Mouse (Mus musculus): Measurements from ENCODE around the gene Ppp1r21. TPM values are rescaled to one million over a fixed set of nuclear protein-coding genes. Genes with fewer than 3 reads are reported as not detected.

Gene Ppp1r21
- polyA plus RNA-seq, 1 experiment: 0.13 TPM

DNA sequence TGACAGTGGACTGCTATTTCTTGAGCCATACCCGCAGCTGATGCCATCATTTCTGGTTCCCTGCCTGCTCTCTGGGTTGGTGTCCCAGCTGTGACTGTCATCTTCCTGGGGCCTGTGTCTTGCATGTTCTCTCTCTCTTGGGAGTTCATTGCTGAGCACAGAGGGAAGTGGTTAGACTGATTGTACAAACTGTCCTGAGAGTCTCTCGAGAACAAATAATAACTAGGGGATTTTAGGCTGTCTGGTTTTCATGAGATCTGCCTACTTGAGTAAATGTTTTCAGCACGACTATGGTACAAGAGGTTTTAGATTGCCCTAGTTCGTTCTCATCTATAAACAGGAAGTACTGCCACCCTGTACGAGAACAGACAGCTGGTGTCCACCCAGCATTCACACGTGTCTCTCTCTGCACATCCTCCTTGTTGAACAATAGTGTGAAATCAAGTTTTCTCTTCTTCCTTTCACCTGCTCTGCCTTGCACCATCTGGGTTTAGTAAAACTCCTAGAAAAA lies 51.6 kb downstream of the Ppp1r21 start:
- Histone ChIP-seq H3K4me1 (ENCODE audit: control insufficient read depth) (no peaks in the 10 kb centered on the region), H3K9me3 (ENCODE audit: control insufficient read depth, low read length) (no peaks in the 10 kb centered on the region; the same call in 1 of the 2 replicates), H3K36me3 (ENCODE audit: control insufficient read depth) (peaks cover 61% of the 10 kb centered on the region), H3K27me3 (ENCODE audit: control insufficient read depth) (no peaks in the 10 kb centered on the region), H3K4me3 (replicated peaks) (no peak overlapping the region)
- TF ChIP-seq TAL1 (IDR thresholded peaks at IDR 0.05; ENCODE audit: low read length): no peak
- TF ChIP-seq GATA1 (IDR thresholded peaks at IDR 0.05; ENCODE audit: low read length): no peak

- Histone ChIP-seq H3K27me3 (ENCODE audit: control insufficient read depth) (no peaks in the 10 kb centered on the region), H3K36me3 (ENCODE audit: control insufficient read depth) (peaks cover 57% of the 10 kb centered on the region), H3K9me3 (ENCODE audit: control insufficient read depth, low read length) (no peaks in the 10 kb centered on the region; the same call in 1 of the 2 replicates), H3K4me1 (ENCODE audit: control insufficient read depth) (no peaks in the 10 kb centered on the region), H3K4me3 (replicated peaks) (no peak overlapping the region)
- no peak for TF ChIP-seq GATA1 (IDR thresholded peaks at IDR 0.05; ENCODE audit: low read length)
- TF ChIP-seq TAL1 (IDR thresholded peaks at IDR 0.05; ENCODE audit: low read length): no peak
Measured at GRCm38 (mm10) chr17:88582999-88583398, 53.1 kb downstream of the Ppp1r21 start.

GRCm38 (mm10) chr17:88583411-88583810 lies 53.5 kb downstream of the Ppp1r21 start:
- TF ChIP-seq GATA1 (IDR thresholded peaks at IDR 0.05; ENCODE audit: low read length): no peak
- no peak for TF ChIP-seq TAL1 (IDR thresholded peaks at IDR 0.05; ENCODE audit: low read length)
- Histone ChIP-seq H3K4me3 (replicated peaks) (no peak overlapping the region), H3K4me1 (ENCODE audit: control insufficient read depth) (no peaks in the 10 kb centered on the region), H3K9me3 (ENCODE audit: control insufficient read depth, low read length) (no peaks in the 10 kb centered on the region; the same call in 1 of the 2 replicates), H3K36me3 (ENCODE audit: control insufficient read depth) (peaks cover 56% of the 10 kb centered on the region), H3K27me3 (ENCODE audit: control insufficient read depth) (no peaks in the 10 kb centered on the region)

GRCm38 (mm10) chr17:88587371-88587770 lies 57.5 kb downstream of the Ppp1r21 start:
- no peak overlapping the region for H3K4me3 ChIP-seq (replicated peaks)
- no peaks in the 10 kb centered on the region for H3K4me1 ChIP-seq (ENCODE audit: control insufficient read depth)
- H3K36me3 ChIP-seq (ENCODE audit: control insufficient read depth): peaks cover 42% of the 10 kb centered on the region
- no peak for TF ChIP-seq GATA1 (IDR thresholded peaks at IDR 0.05; ENCODE audit: low read length)
- no peak for TF ChIP-seq TAL1 (IDR thresholded peaks at IDR 0.05; ENCODE audit: low read length)
- no peaks in the 10 kb centered on the region for H3K27me3 ChIP-seq (ENCODE audit: control insufficient read depth)
- no peaks in the 10 kb centered on the region; the same call in 1 of the 2 replicates for H3K9me3 ChIP-seq (ENCODE audit: control insufficient read depth, low read length)

DNA sequence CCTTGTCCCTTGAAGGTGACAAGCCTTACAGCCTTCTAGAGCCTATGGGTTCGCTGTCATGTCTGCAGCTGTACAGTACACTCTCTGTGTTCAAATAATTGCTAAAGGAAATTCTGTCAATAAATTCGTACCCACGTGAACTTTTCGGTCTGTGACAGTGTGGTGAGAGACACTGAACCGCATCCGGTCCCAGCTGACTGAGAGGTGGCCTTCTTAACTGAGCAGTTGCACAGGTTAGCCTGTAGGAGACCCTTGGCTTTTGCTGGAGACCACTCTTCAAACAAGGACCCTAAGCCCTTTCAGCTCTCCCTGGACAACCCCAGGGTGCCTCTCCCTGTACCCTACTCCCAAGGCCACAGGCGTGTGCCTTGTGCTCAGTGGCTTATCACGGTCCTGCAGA lies 58.3 kb downstream of the Ppp1r21 start:
- TF ChIP-seq GATA1 (IDR thresholded peaks at IDR 0.05; ENCODE audit: low read length) (no peak), TAL1 (IDR thresholded peaks at IDR 0.05; ENCODE audit: low read length) (no peak)
- H3K36me3 ChIP-seq (ENCODE audit: control insufficient read depth): peaks cover 39% of the 10 kb centered on the region
- no peaks in the 10 kb centered on the region for H3K27me3 ChIP-seq (ENCODE audit: control insufficient read depth)
- no peaks in the 10 kb centered on the region; the same call in 1 of the 2 replicates for H3K9me3 ChIP-seq (ENCODE audit: control insufficient read depth, low read length)
- no peak overlapping the region for H3K4me3 ChIP-seq (replicated peaks)
- H3K4me1 ChIP-seq (ENCODE audit: control insufficient read depth): no peaks in the 10 kb centered on the region

- H3K36me3 ChIP-seq (ENCODE audit: control insufficient read depth): peaks cover 23% of the 10 kb centered on the region
- TF ChIP-seq TAL1 (IDR thresholded peaks at IDR 0.05; ENCODE audit: low read length) (no peak), GATA1 (IDR thresholded peaks at IDR 0.05; ENCODE audit: low read length) (no peak)
- no peaks in the 10 kb centered on the region for H3K4me1 ChIP-seq (ENCODE audit: control insufficient read depth)
- H3K9me3 ChIP-seq (ENCODE audit: control insufficient read depth, low read length): no peaks in the 10 kb centered on the region
- no peaks in the 10 kb centered on the region for H3K27me3 ChIP-seq (ENCODE audit: control insufficient read depth)
- H3K4me3 ChIP-seq (replicated peaks): no peak overlapping the region
Measured at GRCm38 (mm10) chr17:88590251-88590650, 60.3 kb downstream of the Ppp1r21 start.

GRCm38 (mm10) chr17:88595071-88595470 lies 65.2 kb downstream of the Ppp1r21 start:
- Histone ChIP-seq H3K36me3 (ENCODE audit: control insufficient read depth) (no peaks in the 10 kb centered on the region), H3K9me3 (ENCODE audit: control insufficient read depth, low read length) (no peaks in the 10 kb centered on the region), H3K4me3 (replicated peaks) (no peak overlapping the region), H3K27me3 (ENCODE audit: control insufficient read depth) (peaks cover 6% of the 10 kb centered on the region), H3K4me1 (ENCODE audit: control insufficient read depth) (peaks cover 14% of the 10 kb centered on the region)
- TF ChIP-seq TAL1 (IDR thresholded peaks at IDR 0.05; ENCODE audit: low read length) (no peak), GATA1 (IDR thresholded peaks at IDR 0.05; ENCODE audit: low read length) (no peak)

- Histone ChIP-seq H3K4me1 (ENCODE audit: control insufficient read depth) (peaks cover 14% of the 10 kb centered on the region), H3K9me3 (ENCODE audit: control insufficient read depth, low read length) (no peaks in the 10 kb centered on the region), H3K27me3 (ENCODE audit: control insufficient read depth) (peaks cover 6% of the 10 kb centered on the region), H3K36me3 (ENCODE audit: control insufficient read depth) (no peaks in the 10 kb centered on the region), H3K4me3 (replicated peaks) (no peak overlapping the region)
- TF ChIP-seq GATA1 (IDR thresholded peaks at IDR 0.05; ENCODE audit: low read length) (no peak), TAL1 (IDR thresholded peaks at IDR 0.05; ENCODE audit: low read length) (no peak)
Measured at GRCm38 (mm10) chr17:88596068-88596467, 66.2 kb downstream of the Ppp1r21 start.

- peaks cover 14% of the 10 kb centered on the region for H3K4me1 ChIP-seq (ENCODE audit: control insufficient read depth)
- no peak for TF ChIP-seq TAL1 (IDR thresholded peaks at IDR 0.05; ENCODE audit: low read length)
- TF ChIP-seq GATA1 (IDR thresholded peaks at IDR 0.05; ENCODE audit: low read length): no peak
- no peaks in the 10 kb centered on the region for H3K36me3 ChIP-seq (ENCODE audit: control insufficient read depth)
- H3K27me3 ChIP-seq (ENCODE audit: control insufficient read depth): peaks cover 6% of the 10 kb centered on the region
- H3K4me3 ChIP-seq (replicated peaks): peak overlapping the region; percentile 52
- H3K9me3 ChIP-seq (ENCODE audit: control insufficient read depth, low read length): no peaks in the 10 kb centered on the region
Measured at GRCm38 (mm10) chr17:88596544-88597221, 66.8 kb downstream of the Ppp1r21 start.

Measured in erythroblast, embryonic 14.5 days (primary cell).